Mouse (Mus musculus) lung, postnatal 0 days (tissue): Measurements from ENCODE around the gene Ifnl3.
A peak's percentile ranks its signal among the peaks of the same experiment; 100 is the strongest.

Source experiments
- CTCF ChIP-seq: IDR thresholded peaks from 2 replicates; pipeline ENCODE4 v1.5.1; 2016; ENCODE audit warnings: antibody characterized with exemption, mild to moderate bottlenecking
- EP300 ChIP-seq: IDR thresholded peaks from 2 replicates; pipeline ENCODE4 v1.6.1; 2016; ENCODE audit warnings: antibody characterized with exemption, mild to moderate bottlenecking, control low read depth

GRCm38 (mm10) chr7:28573236-28573635 is 50.6 kb downstream of the Ifnl3 start:
- TF ChIP-seq EP300, result no peak
- 0 out of 2 replicates have a peak, but pooled peaks have one; percentile 3 for TF ChIP-seq CTCF
